Mouse (Mus musculus) c-Kit-negative CD71-positive TER-119-positive erythroid progenitor cells, embryonic 14.5 days (primary cell): ENCODE data around the gene Tcf7l1.
"Not testable (repeated sequence)": the region's sequence is repeated elsewhere in the genome, so short reads cannot be mapped to it uniquely, and the experiment has no call there.

ENCODE experiments used
- DNase-seq: peaks from one replicate; pipeline ENCODE4 v3.0.0-alpha.2; 2013; ENCODE audit warnings: low read depth, low spot score

Gene Tcf7l1

GRCm38 (mm10) chr6:72788892-72789699, at the start of gene Tcf7l1:
Gene Tcf7l1 (minus strand): TSS chr6:72789254.
- DNase-seq: no peak

DNA sequence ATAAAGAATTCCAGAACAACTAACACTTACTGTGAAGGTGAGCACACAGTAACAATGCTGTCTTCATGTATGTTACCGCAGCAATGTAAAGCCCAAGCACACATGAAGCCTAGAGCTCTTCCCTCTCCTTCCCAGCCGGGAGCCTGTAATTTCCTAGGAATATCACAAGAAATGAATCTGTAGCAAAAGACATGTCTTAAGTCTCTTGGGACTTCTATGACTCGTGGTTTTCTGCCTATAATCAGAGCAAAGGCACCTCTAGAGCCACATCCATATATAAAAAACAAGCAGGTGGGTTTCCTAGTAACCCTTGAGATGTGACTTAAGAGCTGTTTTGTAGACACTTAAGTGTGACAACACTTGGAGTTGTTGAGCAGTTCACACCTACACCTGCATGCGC, 48.7 kb upstream of the Tcf7l1 start:
- no peak for DNase-seq

DNA sequence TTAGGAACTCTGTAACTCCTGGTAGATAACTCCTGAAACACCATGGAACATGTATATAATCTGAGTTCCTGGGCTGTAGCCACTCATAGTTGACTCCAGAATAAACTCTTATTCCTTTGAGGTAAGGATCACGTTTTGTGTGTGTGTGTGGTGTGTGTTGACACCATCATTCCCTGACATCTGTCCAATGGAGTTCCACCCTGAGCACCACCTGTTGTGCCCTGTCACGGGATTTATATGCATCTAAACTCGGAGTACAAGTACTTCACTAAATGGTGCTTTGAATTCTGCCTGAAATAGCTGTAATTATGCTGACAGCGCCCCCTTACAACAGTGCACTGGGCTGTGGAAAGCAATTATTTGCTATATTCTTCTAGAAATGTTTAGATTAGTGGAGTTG, 45.5 kb upstream of the Tcf7l1 start:
- no peak for DNase-seq

- no peak for DNase-seq
Measured at GRCm38 (mm10) chr6:72831858-72832257, 42.8 kb upstream of the Tcf7l1 start.

DNA sequence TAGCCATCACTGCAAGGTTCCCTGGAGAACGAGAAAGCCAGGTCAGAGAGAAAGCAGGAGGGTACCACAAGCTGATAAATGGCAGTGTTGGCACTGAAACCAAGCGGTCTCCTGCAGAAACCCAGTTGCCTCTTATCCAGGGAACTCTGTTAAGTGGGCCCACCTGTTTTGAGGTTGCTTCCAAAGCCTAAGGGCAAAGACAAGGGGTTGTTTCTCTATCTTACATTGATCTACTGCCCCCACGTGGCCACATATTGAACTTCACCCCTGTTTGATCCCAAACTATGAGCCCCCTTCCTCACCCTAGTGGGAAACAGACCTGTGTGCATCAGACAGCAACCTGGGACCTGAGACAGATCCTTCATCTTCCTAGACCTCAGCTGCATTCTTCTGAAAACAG, 42.2 kb upstream of the Tcf7l1 start:
- no peak for DNase-seq

DNA sequence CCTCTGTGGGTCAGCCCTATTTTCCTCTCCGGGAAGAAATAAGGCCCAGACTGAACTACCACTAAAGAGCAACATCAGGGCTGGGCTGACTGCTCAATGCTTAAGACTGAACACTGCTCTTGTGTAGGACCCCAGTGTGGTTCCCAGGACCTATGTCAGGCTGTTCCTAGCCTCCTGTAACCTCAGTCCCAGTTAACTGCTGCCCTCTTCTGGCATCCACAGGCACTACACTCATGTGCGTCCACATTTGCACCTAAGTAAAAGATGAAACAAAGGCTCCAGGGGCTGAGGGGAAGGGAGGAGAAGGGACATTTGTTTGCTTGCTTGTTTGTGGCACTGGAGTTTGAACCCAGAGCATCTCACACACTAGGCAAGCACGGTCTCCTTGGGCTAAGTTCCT, 39.8 kb upstream of the Tcf7l1 start:
- peak; percentile 9 for DNase-seq

DNA sequence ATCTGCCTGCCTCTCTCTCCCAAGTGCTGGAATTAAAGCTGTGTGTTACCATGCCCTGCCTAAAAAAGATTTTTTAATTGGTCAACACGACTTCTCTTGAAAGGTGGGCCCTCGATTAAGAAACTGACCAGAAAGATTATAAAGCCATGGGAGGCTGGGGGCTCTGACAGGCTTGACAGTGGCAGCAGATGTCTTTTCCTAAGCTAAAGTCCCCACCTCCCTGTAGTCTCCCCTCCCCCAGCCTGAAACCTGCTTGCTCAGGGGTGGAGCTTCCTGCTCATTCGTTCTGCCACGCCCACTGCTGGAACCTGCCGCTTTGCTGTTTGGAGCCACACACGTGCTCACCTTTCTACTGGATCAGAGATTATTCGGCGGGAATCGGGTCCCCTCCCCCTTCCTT, 39.0 kb upstream of the Tcf7l1 start:
- not testable (repeated sequence) for DNase-seq

- no peak for DNase-seq
Measured at GRCm38 (mm10) chr6:72825762-72826161, 36.7 kb upstream of the Tcf7l1 start.

- no peak for DNase-seq
Measured at GRCm38 (mm10) chr6:72824971-72825737, 36.1 kb upstream of the Tcf7l1 start.

DNA sequence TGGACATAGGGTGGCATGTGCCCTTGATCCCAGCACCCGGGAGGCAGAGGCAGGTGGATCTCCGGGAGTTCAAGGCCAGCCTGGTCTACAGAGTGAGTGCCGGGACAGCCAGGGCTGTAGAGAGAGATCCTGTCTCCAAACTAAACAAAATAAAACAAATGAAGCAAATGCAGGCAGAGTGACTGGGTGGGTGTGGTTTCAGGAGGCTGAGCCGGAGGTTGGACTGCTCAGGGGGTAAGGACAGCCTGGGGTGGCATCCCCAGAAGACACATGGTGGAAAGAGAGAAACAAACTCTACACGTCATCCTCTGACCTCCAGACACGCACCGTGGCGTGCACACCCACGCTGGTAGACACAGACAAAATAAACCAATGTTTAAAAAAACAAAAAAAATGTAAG, 24.4 kb upstream of the Tcf7l1 start:
- DNase-seq: no peak

GRCm38 (mm10) chr6:72810248-72810647, 21.2 kb upstream of the Tcf7l1 start:
- DNase-seq: no peak

- DNase-seq: no peak
Measured at GRCm38 (mm10) chr6:72809522-72810149, 20.6 kb upstream of the Tcf7l1 start.

DNA sequence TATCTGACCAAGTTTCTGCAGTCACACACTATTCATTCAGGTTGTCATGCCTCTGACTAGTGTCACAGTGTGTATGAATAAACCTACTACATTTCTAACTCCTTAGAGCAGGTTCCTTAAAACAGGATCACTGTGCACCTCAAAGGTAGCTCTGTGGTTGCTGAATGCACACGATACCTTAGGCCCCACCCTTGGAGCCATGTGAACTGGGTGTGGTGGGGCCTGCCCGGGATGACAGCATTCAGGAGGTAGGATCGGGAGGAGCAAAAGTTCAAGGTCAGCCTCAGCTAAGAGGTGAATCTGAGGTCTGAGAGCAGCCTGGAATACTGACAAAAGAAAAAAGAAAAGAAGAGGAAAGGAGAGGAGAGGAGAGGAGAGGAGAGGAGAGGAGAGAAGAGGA, 19.3 kb upstream of the Tcf7l1 start:
- DNase-seq: no peak

GRCm38 (mm10) chr6:72803669-72804068, 14.6 kb upstream of the Tcf7l1 start:
- DNase-seq: no peak

DNA sequence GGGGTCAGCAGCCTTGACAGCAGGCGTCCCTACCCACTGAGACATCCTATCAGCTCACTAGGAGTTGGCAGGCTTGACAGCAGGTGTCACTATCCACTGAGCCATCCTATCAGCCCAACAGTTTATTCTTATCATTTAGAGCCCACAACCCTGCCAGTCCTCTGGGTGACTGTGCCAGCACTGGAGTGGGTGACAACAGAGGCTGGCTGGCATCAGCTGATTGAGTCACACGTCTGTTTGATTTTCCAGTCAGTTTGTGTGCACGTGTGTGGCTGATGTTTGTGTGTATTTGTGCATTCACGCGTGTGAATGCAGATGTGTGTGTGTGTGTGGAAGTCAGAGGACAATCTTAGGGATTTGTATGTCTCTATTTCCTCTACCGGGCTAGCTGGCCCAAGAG, 13.1 kb upstream of the Tcf7l1 start:
- no peak for DNase-seq

DNA sequence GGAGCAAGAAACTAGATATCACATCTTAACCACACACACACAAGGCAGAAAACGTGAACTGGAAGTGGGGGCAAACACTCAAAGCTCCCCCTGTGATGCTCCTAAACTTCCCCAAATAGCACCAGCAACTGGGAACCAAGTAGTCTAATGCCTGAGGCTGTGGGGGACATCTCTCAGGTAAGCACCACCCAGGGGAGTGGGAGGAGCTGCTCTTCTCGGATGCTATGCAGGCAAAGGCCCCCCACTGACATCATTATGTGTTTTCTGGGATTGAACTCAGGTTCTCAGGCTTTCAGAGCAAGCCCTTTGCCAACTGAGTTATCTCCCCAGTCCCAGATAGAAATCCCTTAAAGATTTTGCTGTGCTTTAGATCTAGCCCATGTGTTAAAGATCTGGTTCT, 11.6 kb upstream of the Tcf7l1 start:
- DNase-seq: no peak

GRCm38 (mm10) chr6:72797763-72798162, 8.7 kb upstream of the Tcf7l1 start:
- no peak for DNase-seq

DNA sequence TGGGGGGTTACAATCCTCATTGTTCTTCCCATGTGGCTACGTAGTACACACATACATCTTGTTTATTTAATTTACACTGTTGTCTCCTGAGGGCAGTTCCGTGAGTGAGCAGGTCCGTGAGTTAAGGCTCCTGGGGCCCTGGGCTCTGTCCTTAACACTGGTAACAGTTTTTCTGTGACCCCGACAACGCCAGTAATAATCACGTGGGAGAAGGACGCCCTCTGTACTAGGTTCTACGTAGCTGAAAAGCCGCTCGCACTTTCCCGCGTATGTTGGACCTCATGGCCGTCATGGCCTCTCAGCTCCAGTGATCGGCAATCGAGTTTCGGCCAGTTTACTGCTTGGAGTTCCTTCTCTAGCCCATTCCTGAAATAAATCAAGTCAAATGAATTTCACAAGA, 6.4 kb upstream of the Tcf7l1 start:
- DNase-seq: no peak

GRCm38 (mm10) chr6:72794870-72795269, 5.8 kb upstream of the Tcf7l1 start:
- no peak for DNase-seq

DNA sequence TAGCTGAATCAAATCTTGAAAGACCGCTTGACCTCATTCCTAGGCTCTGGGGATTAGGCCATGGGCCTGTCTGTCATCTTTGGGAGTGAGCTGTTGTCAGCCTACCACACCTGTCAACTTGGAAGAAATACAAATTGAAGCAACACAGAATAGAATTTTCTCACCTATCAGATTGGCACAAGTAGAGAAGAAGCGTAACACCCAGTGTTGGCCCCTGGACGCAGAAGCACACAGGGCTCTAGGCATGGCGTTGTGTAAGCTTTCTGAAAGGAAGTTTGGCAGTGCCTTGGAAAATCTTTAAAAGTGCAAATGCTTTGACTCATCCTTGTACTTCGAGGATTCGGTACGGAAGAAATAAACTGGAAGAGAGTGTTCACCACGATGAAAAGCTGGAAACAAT, 3.6 kb upstream of the Tcf7l1 start:
- no peak for DNase-seq

DNA sequence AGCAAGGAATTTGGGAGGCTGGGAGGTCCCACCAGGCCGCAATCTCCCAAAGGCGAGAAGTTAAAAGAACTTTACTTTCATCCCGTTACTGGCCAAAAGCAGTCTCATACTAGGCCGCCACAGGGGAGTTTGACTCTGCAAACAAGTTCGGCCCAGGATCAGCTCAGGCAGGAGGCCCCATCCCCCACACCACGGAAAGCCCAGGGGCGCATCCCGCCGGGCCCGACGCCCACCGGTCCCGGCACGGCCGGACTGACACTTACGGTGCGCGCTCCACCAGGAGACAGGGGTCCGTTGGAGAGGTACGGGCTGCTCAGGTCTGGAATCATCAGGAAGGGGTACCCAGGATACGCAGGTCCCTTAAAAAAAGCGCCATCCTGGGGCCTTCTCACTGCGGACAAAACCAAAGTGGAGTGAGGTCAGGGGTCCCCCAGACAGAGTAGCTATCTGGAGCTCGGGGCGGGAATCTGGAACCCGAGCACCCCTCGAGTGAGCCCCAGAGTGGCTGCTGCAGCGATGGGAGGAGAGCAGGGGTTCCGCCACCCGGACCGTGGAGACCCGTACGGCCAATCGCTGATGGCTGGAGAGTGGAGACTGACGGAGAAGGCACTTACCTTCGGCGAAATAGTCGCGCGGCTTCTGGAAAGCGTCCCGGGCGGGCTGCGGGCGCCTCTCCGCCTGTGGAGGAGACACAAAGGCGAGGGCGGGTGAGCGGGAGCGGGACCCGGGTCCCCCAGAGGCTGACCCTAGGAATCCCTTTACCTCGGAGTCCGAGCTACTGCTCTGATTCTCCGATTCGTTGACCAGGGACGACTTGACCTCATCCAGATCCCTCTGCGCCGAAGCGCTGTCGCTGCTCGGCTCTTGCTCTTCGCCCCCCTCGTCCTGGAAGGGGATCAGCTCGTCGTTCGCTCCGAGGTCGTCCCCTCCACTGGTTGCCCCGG, 834 bp downstream of the Tcf7l1 start:
- DNase-seq: no peak
